Mouse (Mus musculus) ES-Bruce4 (cell line): ENCODE results near the gene Usp4. TPM values are rescaled to one million over a fixed set of nuclear protein-coding genes. Genes with fewer than 3 reads are reported as not detected.

Source experiments
- H3K27ac ChIP-seq: 2 replicates; pipeline ENCODE4 v1.5.1; 2012; ENCODE audit warnings: low read length, inconsistent platforms; ENCODE audit not compliant: insufficient read depth
- H3K27me3 ChIP-seq: 2 replicates; pipeline ENCODE4 v1.6.1; 2012; ENCODE audit warnings: mild to moderate bottlenecking, low read length, inconsistent platforms; ENCODE audit not compliant: control insufficient read depth, poor library complexity, insufficient read depth, severe bottlenecking
- H3K36me3 ChIP-seq: 2 replicates; pipeline ENCODE4 v1.6.1; 2012; ENCODE audit warnings: inconsistent platforms, mild to moderate bottlenecking, low read length, moderate library complexity; ENCODE audit not compliant: control insufficient read depth, poor library complexity, insufficient read depth, severe bottlenecking
- H3K4me1 ChIP-seq: one replicate; pipeline ENCODE4 v1.8.1; 2011; ENCODE audit warnings: low read length; ENCODE audit not compliant: control insufficient read depth, insufficient read depth
- H3K4me3 ChIP-seq: 2 replicates; pipeline ENCODE4 v1.5.1; 2011; ENCODE audit warnings: low read depth, mild to moderate bottlenecking, low read length
- H3K9ac ChIP-seq: 2 replicates; pipeline ENCODE4 v1.6.1; 2012; ENCODE audit warnings: low read depth, mild to moderate bottlenecking, inconsistent platforms; ENCODE audit not compliant: poor library complexity, severe bottlenecking
- H3K9me3 ChIP-seq: replicated peaks from 2 replicates; pipeline ENCODE4 v1.6.1; 2012; ENCODE audit warnings: mild to moderate bottlenecking, low read length, inconsistent platforms; ENCODE audit not compliant: control insufficient read depth, poor library complexity, insufficient read depth, severe bottlenecking
- CTCF ChIP-seq: IDR thresholded peaks from one replicate; pipeline ENCODE4 v1.8.1; 2011; ENCODE audit warnings: low read depth, low read length
- EP300 ChIP-seq: IDR thresholded peaks from 2 replicates; pipeline ENCODE4 v1.6.1; 2011; ENCODE audit warnings: low read depth, low read length; ENCODE audit not compliant: insufficient read depth
- POLR2A ChIP-seq: IDR thresholded peaks from one replicate; pipeline ENCODE4 v1.8.1; 2011; ENCODE audit warnings: low read length; ENCODE audit not compliant: insufficient read depth
- polyA plus RNA-seq: library from polyadenylated mRNA; stranded (reverse); fragments of >200 nt; gene quantifications from 2 replicates; pipeline ENCODE4 v1.2.4, GENCODE M21; 2011; ENCODE audit warnings: low read depth; ENCODE audit not compliant: missing spikeins, insufficient read depth, insufficient read length

Gene Usp4
- polyA plus RNA-seq = 69.5 and 69.9 TPM in 2 replicates

DNA sequence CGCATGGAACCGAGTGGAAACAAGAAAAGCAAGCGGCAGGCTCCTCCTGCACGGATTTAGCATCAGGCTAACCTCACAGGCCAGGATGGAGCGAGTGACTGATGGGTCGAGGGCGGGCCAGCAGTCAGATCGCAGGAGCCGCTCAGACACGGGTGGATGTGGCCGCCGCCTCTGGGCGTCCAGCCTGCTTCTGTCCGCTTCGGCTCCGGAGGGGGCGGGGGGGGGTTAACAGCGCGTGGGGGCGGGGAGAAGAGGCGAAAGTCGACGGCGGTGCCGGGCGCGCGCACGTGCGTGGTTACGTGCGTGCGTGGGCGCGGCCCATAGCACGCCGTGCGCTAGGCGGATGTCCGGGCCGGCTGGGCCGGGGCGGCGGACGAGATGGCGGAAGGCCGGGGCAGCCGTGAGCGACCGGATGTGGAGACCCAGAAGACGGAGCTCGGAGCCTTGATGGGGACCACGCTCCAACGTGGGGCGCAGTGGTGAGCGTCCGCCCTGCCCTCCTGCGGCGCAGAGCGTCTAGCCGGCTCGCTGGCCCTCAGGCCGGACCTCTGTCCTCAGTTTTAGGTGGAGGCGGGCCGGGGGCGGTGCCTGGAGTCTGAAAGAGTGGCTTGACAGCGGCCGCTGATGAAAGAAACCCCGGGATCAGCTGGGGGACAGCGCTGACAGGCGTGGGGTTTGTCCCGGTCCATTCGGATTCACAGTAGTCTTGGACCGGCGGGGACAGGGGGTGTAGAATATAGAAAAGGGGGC, at the start of gene Usp4:
TSS of gene Usp4 (plus strand) at position 314 of the 750 bp plus-strand sequence.
- H3K9ac ChIP-seq = peak within 1 kb of the TSS; percentile 68
- peak within 1 kb of the TSS; percentile 94 for H3K4me3 ChIP-seq
- H3K9me3 ChIP-seq = no peaks in the 10 kb centered on the region

GRCm38 (mm10) chr9:108301853-108302252, 45.8 kb upstream of the Usp4 start:
- Histone ChIP-seq H3K9me3 (no peaks in the 10 kb centered on the region), H3K27ac (no peak overlapping the region), H3K27me3 (no peaks in the 10 kb centered on the region), H3K4me1 (no peaks in the 10 kb centered on the region), H3K36me3 (peaks cover 17% of the 10 kb centered on the region), H3K9ac (no peak overlapping the region), H3K4me3 (no peak overlapping the region)
- TF ChIP-seq CTCF (no peak), EP300 (no peak)

More for the DNA sequence above, at the start of gene Usp4:
- peak within 1 kb of the TSS; percentile 1 for H3K27ac ChIP-seq
- H3K4me1 ChIP-seq = no peaks in the 10 kb centered on the region
- peak; percentile 33 for TF ChIP-seq POLR2A
- TF ChIP-seq EP300 = no peak
- no peak for TF ChIP-seq CTCF
- H3K36me3 ChIP-seq = peaks cover 8% of the 10 kb centered on the region
- H3K27me3 ChIP-seq = no peaks in the 10 kb centered on the region

DNA sequence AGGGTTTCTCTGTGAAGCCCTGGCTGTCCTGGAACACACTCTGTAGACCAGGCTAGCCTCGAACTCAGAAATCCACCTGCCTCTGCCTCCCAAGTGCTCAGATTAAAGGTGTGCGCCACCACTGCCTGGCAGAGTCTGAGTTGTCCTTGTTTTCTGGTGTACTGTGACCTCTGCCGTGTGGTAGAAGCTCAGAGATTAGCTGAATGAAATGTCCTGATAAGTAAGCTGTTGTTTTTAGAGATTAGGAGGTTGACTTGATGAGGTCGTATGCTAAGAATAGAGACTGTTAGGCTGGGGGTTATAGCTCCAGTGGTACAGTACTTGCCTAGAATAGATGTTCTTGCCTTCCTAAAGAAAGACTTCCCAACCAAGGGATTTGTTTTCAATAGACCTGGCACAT, 42.9 kb upstream of the Usp4 start:
- Histone ChIP-seq H3K27me3 (no peaks in the 10 kb centered on the region), H3K36me3 (peaks cover 10% of the 10 kb centered on the region), H3K27ac (no peak overlapping the region), H3K9ac (peak overlapping the region; percentile 64; the same call in 1 of the 2 replicates), H3K4me1 (no peaks in the 10 kb centered on the region), H3K9me3 (no peaks in the 10 kb centered on the region), H3K4me3 (no peak overlapping the region)
- TF ChIP-seq CTCF = no peak
- no peak for TF ChIP-seq EP300
- no peak for TF ChIP-seq POLR2A

DNA sequence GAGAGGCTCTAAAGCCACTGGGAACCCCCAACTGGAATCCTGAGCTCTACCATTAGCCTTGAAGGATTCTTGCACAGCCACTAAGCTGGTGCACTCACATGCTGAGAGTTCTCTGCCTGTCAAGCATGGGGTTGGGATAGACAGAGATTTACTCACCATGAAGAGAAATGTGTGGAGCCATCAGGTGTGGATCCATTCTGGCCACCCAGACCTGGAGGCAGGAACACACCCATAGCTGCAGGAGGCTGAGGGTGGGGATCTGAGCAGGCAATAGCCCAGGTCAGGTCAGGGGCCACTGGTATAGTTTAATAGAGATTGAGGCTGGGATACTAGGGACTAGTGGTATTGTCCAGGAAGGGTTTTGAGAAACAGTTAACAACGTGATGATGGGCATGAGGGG, 42.5 kb upstream of the Usp4 start:
- Histone ChIP-seq H3K36me3 (peaks cover 9% of the 10 kb centered on the region), H3K9me3 (no peaks in the 10 kb centered on the region), H3K4me3 (peak overlapping the region; percentile 97), H3K27ac (peak overlapping the region; percentile 33; the same call in 1 of the 2 replicates), H3K27me3 (no peaks in the 10 kb centered on the region), H3K4me1 (no peaks in the 10 kb centered on the region), H3K9ac (peak overlapping the region; percentile 64)
- TF ChIP-seq CTCF (no peak), EP300 (no peak), POLR2A (no peak)

DNA sequence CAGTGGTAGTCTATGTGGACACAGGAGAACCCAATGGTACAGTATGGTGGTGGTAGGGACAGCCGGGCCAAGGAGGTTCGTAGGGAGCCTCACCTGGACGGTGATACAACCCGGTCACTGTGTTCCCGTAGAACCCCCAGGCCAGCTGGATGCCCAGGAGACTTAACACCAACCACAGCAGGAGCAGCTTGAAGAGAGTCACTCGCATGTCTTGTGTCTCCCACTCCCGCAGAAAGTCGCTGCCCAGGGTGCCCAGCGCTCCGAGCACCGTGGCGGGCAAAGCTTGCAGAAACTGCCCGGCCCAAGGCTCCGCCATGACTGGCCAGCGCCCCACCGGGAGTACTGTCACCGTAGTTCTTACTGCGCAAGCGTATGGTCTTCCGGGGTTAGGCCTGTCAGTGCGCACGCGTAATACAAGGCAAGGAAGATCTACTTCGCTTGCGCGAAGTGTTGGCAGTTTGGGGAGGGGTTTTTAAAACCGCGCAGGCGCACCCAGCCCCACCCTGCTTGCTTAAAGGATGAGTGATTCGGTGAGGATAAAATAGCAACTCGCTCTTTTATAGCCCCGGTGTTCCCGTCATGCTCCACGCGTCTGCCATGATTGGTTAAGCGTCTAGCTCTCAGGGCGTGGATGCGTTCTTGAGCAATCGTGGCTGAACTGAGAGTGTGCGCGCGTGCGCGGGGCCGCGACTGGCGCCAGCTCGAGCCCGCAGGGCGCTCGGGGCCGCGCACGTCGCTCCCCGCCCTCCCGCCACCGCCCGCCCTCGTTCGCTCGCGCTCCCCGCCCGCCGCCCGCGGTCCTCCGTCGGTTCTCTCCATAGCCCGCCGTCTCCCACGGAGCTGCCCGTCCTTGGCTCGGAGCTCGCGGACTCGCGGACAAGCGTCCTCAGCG, 41.8 kb upstream of the Usp4 start, which contains the start of the genes Rhoa and Tcta:
TSS of gene Rhoa (plus strand) at position 501 of the 892 bp plus-strand sequence.
TSS of gene Tcta (minus strand) at position 532 of the 892 bp plus-strand sequence.
- peak within 1 kb of the TSS; percentile 91 for H3K9ac ChIP-seq
- TF ChIP-seq POLR2A (peak; percentile 75), CTCF (no peak), EP300 (no peak)
- no peaks in the 10 kb centered on the region for H3K27me3 ChIP-seq
- H3K36me3 ChIP-seq = peaks cover 4% of the 10 kb centered on the region
- no peaks in the 10 kb centered on the region for H3K4me1 ChIP-seq
- no peaks in the 10 kb centered on the region for H3K9me3 ChIP-seq
- peak within 1 kb of the TSS; percentile 97 for H3K4me3 ChIP-seq
- peak within 1 kb of the TSS; percentile 86 for H3K27ac ChIP-seq
